Mouse (Mus musculus): ENCODE data around the gene Bet1. TPM values are rescaled to one million over a fixed set of nuclear protein-coding genes. Genes with fewer than 3 reads are reported as not detected.

Gene Bet1
- polyA plus RNA-seq, 1 experiment from 2014 or later: 80.3 TPM

Other genes with a start within 250 kb of the Bet1 start
- 2.9 and 3.1 TPM in 2 replicates for gene Tfpi2, start 98.1 kb downstream of the Bet1 start, polyA plus RNA-seq (2015; fragmentation: Nextera tagmentation; extraction: Ambion mirVana)
- gene Gngt1, start 93.2 kb downstream of the Bet1 start, polyA plus RNA-seq (2015; fragmentation: Nextera tagmentation; extraction: Ambion mirVana): not detected in 2 replicates
- gene Gng11, start 83.1 kb downstream of the Bet1 start, polyA plus RNA-seq (2015; fragmentation: Nextera tagmentation; extraction: Ambion mirVana): 141 and 143 TPM in 2 replicates